Mouse (Mus musculus) kidney, embryonic 16.5 days (tissue): Measurements from ENCODE around the gene Samd4b. TPM values are rescaled to one million over a fixed set of nuclear protein-coding genes. Genes with fewer than 3 reads are reported as not detected.
A peak's percentile ranks its signal among the peaks of the same experiment; 100 is the strongest.

Experiments used
- ATAC-seq: fragments of 200-750 bp; cut with Nextera tagmentation; 2 replicates; pipeline ENCODE4 v1.8.0; 2017; ENCODE audit warnings: moderate TSS enrichment; ENCODE audit not compliant: low FRiP score, low TSS enrichment
- H3K27ac ChIP-seq: fragments of 300-500 bp; sonication (generic); 2 replicates; pipeline ENCODE4 v1.5.1; 2014; ENCODE audit warnings: low read length
- H3K27me3 ChIP-seq: fragments of 300-500 bp; sonication (generic); 2 replicates; pipeline ENCODE4 v1.6.1; 2014; ENCODE audit warnings: low read length, control low read depth, mixed read lengths; ENCODE audit not compliant: insufficient read depth
- H3K36me3 ChIP-seq: fragments of 300-500 bp; sonication (generic); 2 replicates; pipeline ENCODE4 v1.6.1; 2014; ENCODE audit warnings: low read length, control low read depth, mixed read lengths; ENCODE audit not compliant: insufficient read depth
- H3K4me1 ChIP-seq: fragments of 300-500 bp; sonication (generic); 2 replicates; pipeline ENCODE4 v1.6.1; 2014; ENCODE audit warnings: low read length, control low read depth, mixed read lengths; ENCODE audit not compliant: insufficient read depth
- H3K4me2 ChIP-seq: fragments of 300-500 bp; sonication (generic); replicated peaks from 2 replicates; pipeline ENCODE4 v1.6.1; 2014; ENCODE audit warnings: low read depth, low read length
- H3K4me3 ChIP-seq: fragments of 300-500 bp; sonication (generic); 2 replicates; pipeline ENCODE4 v1.5.1; 2014; ENCODE audit warnings: mild to moderate bottlenecking, low read length
- H3K9ac ChIP-seq: fragments of 300-500 bp; sonication (generic); replicated peaks from 2 replicates; pipeline ENCODE4 v1.6.1; 2014; ENCODE audit warnings: low read length
- H3K9me3 ChIP-seq: fragments of 300-500 bp; sonication (generic); 2 replicates; pipeline ENCODE4 v1.6.1; 2016; ENCODE audit warnings: low read length, control low read depth
- WGBS: fragments of 180-500 bp; shearing (Covaris S2); extraction: QIAGEN DNeasy Blood & Tissue Kit; methylation state at CpG from one replicate; pipeline ENCODE4 v1.1.7; 2014; 5-methylcytosine and 5-hydroxymethylcytosine counted together
- polyA plus RNA-seq: library from polyadenylated mRNA; unstranded; fragments of >200 nt; fragmentation: Nextera tagmentation; extraction: Ambion mirVana; gene quantifications from 2 replicates; pipeline ENCODE4 v1.2.1, GENCODE M21; 2015

Samd4b gene
- polyA plus RNA-seq, 1 experiment from 2014 or later: 20.7 TPM

- Histone ChIP-seq H3K9ac (no peak overlapping the region), H3K9me3 (no peaks in the 10 kb centered on the region), H3K27me3 (no peaks in the 10 kb centered on the region), H3K4me3 (peak overlapping the region; percentile 11; the same call in 1 of the 2 replicates), H3K27ac (no peak overlapping the region), H3K4me1 (peaks cover 11% of the 10 kb centered on the region), H3K4me2 (peak overlapping the region; percentile 41), H3K36me3 (no peaks in the 10 kb centered on the region)
- ATAC-seq: no peak
- 30% methylated on average over 14 of the region's 14 CpGs for WGBS
Observed at GRCm38 (mm10) chr7:28490903-28491302, 107.0 kb downstream of the Samd4b start.

DNA sequence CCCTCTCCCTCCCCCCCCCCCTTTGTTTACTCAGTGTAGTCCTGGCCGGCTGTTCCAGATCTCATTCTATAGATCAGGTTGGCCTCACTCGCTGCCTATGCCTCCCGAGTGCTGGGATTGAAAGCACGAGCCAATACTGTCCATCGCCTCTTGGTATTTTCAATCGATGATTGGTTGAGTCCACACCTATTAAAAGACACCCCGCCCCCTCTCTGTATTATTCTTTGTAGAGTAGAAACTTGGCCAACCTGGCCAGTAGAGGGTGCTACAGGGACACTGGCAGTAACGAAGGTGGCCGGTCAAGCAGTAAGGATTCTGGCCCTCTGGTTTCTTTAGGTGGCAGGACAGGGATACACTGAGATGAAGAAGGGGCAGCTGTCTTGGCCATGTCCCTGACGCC, 107.5 kb downstream of the Samd4b start:
- Histone ChIP-seq H3K9me3 (no peaks in the 10 kb centered on the region), H3K9ac (no peak overlapping the region), H3K27me3 (no peaks in the 10 kb centered on the region), H3K27ac (no peak overlapping the region), H3K36me3 (no peaks in the 10 kb centered on the region), H3K4me1 (peaks cover 11% of the 10 kb centered on the region), H3K4me2 (peak overlapping the region; percentile 41), H3K4me3 (peak overlapping the region; percentile 11; the same call in 1 of the 2 replicates)
- 4% methylated on average over 10 of the region's 10 CpGs for WGBS
- ATAC-seq: peak; percentile 63; the same call in 1 of the 2 replicates

- ATAC-seq: peak; percentile 61; the same call in 1 of the 2 replicates
- H3K4me1 ChIP-seq: peaks cover 11% of the 10 kb centered on the region
- peak overlapping the region; percentile 27 for H3K4me3 ChIP-seq
- no peak overlapping the region for H3K27ac ChIP-seq
- 4% methylated on average over 16 of the region's 16 CpGs for WGBS
- 0 out of 2 replicates have a peak, but pooled peaks cover 2% of the 10 kb centered on the region for H3K27me3 ChIP-seq
- no peaks in the 10 kb centered on the region for H3K36me3 ChIP-seq
- H3K4me2 ChIP-seq: peak overlapping the region; percentile 48
- H3K9me3 ChIP-seq: no peaks in the 10 kb centered on the region
- 0 out of 2 replicates have a peak overlapping the region, but pooled peaks have one; percentile 4 for H3K9ac ChIP-seq
Observed at GRCm38 (mm10) chr7:28488030-28488491, 109.9 kb downstream of the Samd4b start.

DNA sequence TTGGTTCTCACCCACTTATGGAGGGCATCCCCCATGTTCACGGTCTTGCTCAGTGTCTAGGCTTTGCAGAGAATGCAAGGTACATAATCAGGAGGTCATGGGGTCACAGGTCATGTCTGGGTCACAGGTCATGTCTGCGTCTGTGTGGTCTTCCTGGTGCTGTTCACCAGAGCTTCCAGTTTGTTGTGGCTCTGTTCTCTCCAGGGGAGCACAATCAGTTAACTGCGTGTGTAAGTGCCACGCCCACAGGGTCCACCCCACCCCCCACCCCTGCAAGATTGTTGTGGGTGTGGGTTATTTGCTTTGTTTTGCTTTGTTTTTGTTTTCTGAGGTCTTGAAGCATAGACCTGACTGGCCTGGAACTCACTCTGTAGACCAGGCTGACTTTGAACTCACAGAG, 113.8 kb downstream of the Samd4b start:
- Histone ChIP-seq H3K4me3 (no peak overlapping the region), H3K27me3 (0 out of 2 replicates have a peak, but pooled peaks cover 2% of the 10 kb centered on the region), H3K9me3 (no peaks in the 10 kb centered on the region), H3K4me2 (no peak overlapping the region), H3K36me3 (no peaks in the 10 kb centered on the region), H3K9ac (no peak overlapping the region), H3K4me1 (peaks cover 11% of the 10 kb centered on the region), H3K27ac (no peak overlapping the region)
- 31% methylated on average over 4 of the region's 4 CpGs for WGBS
- ATAC-seq: no peak

GRCm38 (mm10) chr7:28482854-28483253, 115.1 kb downstream of the Samd4b start:
- no peak for ATAC-seq

GRCm38 (mm10) chr7:28478854-28479253, 119.1 kb downstream of the Samd4b start:
- H3K4me1 ChIP-seq: no peaks in the 10 kb centered on the region; the same call in 1 of the 2 replicates
- no peak overlapping the region for H3K27ac ChIP-seq
- no peaks in the 10 kb centered on the region for H3K36me3 ChIP-seq
- no peak overlapping the region for H3K4me3 ChIP-seq
- ATAC-seq: peak; percentile 70; the same call in 1 of the 2 replicates
- WGBS: 7% methylated on average over 8 of the region's 8 CpGs
- no peak overlapping the region for H3K9ac ChIP-seq
- H3K9me3 ChIP-seq: no peaks in the 10 kb centered on the region
- 0 out of 2 replicates have a peak overlapping the region, but pooled peaks have one; percentile 5 for H3K4me2 ChIP-seq
- 0 out of 2 replicates have a peak, but pooled peaks cover under 1% of the 10 kb centered on the region for H3K27me3 ChIP-seq

More at GRCm38 (mm10) chr7:28482854-28483253, 115.1 kb downstream of the Samd4b start:
- no peaks in the 10 kb centered on the region for H3K36me3 ChIP-seq
- H3K9ac ChIP-seq: no peak overlapping the region
- no peak overlapping the region for H3K4me2 ChIP-seq
- no peaks in the 10 kb centered on the region for H3K9me3 ChIP-seq
- H3K4me1 ChIP-seq: peaks cover 3% of the 10 kb centered on the region
- H3K4me3 ChIP-seq: no peak overlapping the region
- 78% methylated on average over 11 of the region's 11 CpGs for WGBS
- H3K27me3 ChIP-seq: 0 out of 2 replicates have a peak, but pooled peaks cover 2% of the 10 kb centered on the region
- H3K27ac ChIP-seq: no peak overlapping the region

DNA sequence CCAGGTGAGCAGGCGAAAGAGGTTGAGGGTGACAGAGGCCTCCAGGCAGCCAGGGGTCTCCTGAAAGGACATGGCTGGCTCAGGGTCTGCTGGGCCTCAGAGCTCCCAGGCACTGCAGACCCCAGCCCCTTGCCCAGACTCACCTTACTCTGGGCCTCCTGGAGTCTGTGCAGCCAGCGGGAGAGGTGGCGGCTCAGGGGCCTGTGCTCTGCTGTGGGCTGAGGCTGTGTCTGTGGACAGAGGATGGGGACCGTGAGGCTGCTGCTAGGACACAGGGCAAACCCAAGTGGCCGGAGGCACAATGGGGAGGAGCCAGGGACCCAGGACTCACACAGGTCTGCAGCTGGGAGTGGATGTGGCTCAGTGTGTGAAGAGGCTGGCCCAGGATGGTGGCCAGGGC, 120.6 kb downstream of the Samd4b start:
- 0 out of 2 replicates have a peak, but pooled peaks cover 2% of the 10 kb centered on the region for H3K27me3 ChIP-seq
- peak; percentile 46; the same call in 1 of the 2 replicates for ATAC-seq
- no peak overlapping the region for H3K4me3 ChIP-seq
- H3K4me2 ChIP-seq: no peak overlapping the region
- H3K27ac ChIP-seq: no peak overlapping the region
- WGBS: 79% methylated on average over 5 of the region's 5 CpGs
- no peaks in the 10 kb centered on the region for H3K36me3 ChIP-seq
- H3K4me1 ChIP-seq: no peaks in the 10 kb centered on the region; the same call in 1 of the 2 replicates
- H3K9ac ChIP-seq: no peak overlapping the region
- H3K9me3 ChIP-seq: no peaks in the 10 kb centered on the region

DNA sequence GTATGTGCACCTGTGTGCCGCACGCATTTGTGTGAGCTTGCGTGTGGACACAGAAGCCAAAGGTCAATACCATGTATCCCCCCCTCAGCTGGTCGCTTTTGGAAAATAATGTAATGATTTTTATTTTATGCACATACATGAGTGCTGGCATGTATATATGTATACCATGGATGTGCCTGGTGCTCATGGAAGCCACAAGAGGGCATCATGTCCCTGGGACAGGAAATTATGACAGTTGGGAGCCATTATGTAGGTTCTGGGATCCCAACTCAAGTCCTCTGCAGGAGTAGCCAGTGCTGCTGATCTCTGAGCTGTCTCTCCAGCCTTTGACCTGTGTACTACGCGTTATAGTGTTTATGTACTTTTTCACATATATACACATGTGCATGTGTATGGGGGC, 121.8 kb downstream of the Samd4b start:
- ATAC-seq: no peak
- no peak overlapping the region for H3K9ac ChIP-seq
- H3K4me3 ChIP-seq: no peak overlapping the region
- no peak overlapping the region for H3K27ac ChIP-seq
- H3K27me3 ChIP-seq: 0 out of 2 replicates have a peak, but pooled peaks cover 2% of the 10 kb centered on the region
- H3K36me3 ChIP-seq: no peaks in the 10 kb centered on the region
- 86% methylated on average over 6 of the region's 6 CpGs for WGBS
- no peak overlapping the region for H3K4me2 ChIP-seq
- no peaks in the 10 kb centered on the region for H3K9me3 ChIP-seq
- H3K4me1 ChIP-seq: no peaks in the 10 kb centered on the region; the same call in 1 of the 2 replicates

DNA sequence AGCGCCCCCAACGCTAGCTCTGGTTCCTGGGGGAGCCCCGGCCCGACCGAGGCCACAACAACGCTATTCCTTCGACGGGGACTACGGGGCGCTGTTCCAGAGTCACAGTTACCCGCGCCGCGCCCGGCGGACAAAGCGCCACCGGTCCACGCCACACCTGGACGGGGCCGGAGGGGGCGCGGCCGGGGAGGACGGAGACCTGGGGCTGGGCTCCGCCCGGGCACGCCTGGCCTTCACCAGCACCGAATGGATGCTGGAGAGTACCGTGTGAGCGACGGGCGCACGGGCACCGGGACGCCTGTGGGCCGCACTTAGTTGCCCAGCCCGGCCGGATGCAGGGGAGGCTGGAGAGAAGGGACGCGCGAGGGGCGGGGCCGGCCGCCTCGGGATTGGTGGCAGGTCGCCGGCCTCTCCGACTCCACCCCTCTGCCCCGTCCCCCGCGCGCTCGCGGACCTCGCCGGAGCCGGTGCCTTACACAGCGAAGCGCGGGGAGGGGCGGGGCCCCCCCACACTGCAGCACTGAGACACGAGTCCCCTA, 130.7 kb downstream of the Samd4b start:
- Histone ChIP-seq H3K27me3 (peaks cover 4% of the 10 kb centered on the region; the same call in 1 of the 2 replicates), H3K9ac (peak overlapping the region; percentile 76), H3K4me3 (peak overlapping the region; percentile 60), H3K4me1 (peaks cover 15% of the 10 kb centered on the region; the same call in 1 of the 2 replicates), H3K36me3 (no peaks in the 10 kb centered on the region), H3K4me2 (peak overlapping the region; percentile 94), H3K27ac (no peak overlapping the region), H3K9me3 (no peaks in the 10 kb centered on the region)
- under 1% methylated on average over 60 of the region's 63 CpGs for WGBS
- peak; percentile 83 for ATAC-seq

DNA sequence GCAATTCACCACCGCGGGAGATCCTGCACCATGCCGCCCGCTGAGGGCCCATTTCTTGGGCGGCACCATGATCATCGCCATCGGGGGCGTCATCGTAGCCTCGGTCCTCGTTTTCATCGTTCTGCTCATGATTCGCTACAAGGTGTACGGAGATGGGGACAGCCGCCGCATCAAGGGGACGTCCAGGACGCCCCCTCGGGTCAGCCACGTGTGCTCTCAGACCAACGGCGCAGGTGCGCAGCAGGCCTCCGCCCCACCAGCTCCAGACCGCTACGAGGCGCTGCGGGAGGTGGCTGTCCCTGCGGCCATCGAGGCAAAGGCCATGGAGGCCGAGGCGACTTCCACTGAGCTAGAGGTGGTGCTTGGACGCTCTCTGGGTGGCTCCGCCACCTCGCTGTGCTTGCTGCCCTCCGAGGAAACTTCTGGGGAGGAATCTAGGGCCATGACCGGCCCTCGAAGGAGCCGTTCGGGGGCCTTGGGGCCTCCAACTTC, 131.2 kb downstream of the Samd4b start:
- 15% methylated on average over 40 of the region's 40 CpGs for WGBS

More for the DNA sequence above, 131.2 kb downstream of the Samd4b start:
- H3K27me3 ChIP-seq: peaks cover 4% of the 10 kb centered on the region; the same call in 1 of the 2 replicates
- H3K9me3 ChIP-seq: no peaks in the 10 kb centered on the region
- peaks cover 15% of the 10 kb centered on the region; the same call in 1 of the 2 replicates for H3K4me1 ChIP-seq
- peak overlapping the region; percentile 94 for H3K4me2 ChIP-seq
- H3K9ac ChIP-seq: peak overlapping the region; percentile 76
- peak overlapping the region; percentile 60 for H3K4me3 ChIP-seq
- no peaks in the 10 kb centered on the region for H3K36me3 ChIP-seq
- H3K27ac ChIP-seq: no peak overlapping the region
- peak; percentile 36; the same call in 1 of the 2 replicates for ATAC-seq
